Mouse (Mus musculus): ENCODE measurements at regions not wholly inside any gene's neighbourhood (a gene's known extent, or its start where the extent isn't known, plus 50 kb on each side); places are given as distances from the start of the nearest gene placed in this dataset.

DNA sequence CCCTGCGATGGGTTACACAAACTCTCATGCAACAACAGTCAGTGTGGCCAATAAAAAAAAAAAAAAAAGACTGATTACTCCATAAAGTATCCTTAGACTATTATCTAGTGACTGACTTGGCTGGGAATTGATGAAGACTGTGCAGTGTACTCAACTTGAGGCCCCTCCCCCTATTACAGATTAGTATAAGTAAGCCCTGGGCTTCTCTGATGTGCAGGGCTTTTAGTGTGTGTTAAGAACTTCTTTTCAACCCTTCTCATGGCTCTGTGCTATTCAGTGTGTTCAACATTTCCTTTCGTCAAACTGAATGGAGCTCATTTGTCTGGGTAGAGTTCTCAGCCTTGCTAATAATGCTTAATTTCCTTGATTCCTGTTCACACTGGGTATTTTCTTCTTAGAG is 101.0 kb upstream of the P2ry1 start:
- Histone ChIP-seq H3K27me3 (ENCODE audit: control insufficient read depth, insufficient read depth, low read length) (no peaks in the 10 kb centered on the region), H3K9me3 (ENCODE audit: control insufficient read depth, low read depth, low read length) (no peaks in the 10 kb centered on the region), H3K4me1 (ENCODE audit: control insufficient read depth, insufficient read depth, low read length) (no peaks in the 10 kb centered on the region), H3K9ac (replicated peaks; ENCODE audit: low read depth, low read length) (no peak overlapping the region), H3K4me3 (ENCODE audit: low read depth, low read length) (no peak overlapping the region), H3K4me2 (replicated peaks; ENCODE audit: low read depth, low read length) (no peak overlapping the region), H3K27ac (ENCODE audit: low read length) (no peak overlapping the region), H3K36me3 (ENCODE audit: control insufficient read depth, insufficient read depth, low read length) (no peaks in the 10 kb centered on the region)
- no peak for ATAC-seq (ENCODE audit: insufficient number of reproducible peaks, insufficient read depth, low FRiP score, low read depth)
- whole genome bisulfite sequencing: 74% methylated on average over 2 of the region's 2 CpGs

DNA sequence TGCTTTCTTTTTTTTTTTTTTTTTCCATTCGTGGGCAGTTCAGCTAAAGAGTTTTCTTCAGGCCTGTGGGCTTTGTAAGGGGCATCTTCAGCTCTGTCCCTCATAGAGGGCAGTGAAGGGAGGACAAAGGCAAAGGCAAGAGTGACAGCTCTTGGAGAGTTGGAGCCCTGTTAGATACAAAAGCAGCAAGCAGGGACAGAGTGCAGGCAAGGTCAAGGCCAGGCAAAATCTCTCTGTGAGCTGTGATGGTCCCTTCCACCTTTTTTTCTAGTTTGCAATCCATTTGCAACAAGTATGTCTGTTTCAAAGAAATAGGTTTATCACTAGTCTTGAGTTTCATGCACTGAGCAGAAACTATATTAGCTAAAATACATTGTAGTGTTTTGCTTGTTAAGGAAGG is 86.2 kb upstream of the P2ry1 start:
- no peaks in the 10 kb centered on the region for H3K9me3 ChIP-seq (ENCODE audit: control insufficient read depth, low read depth, low read length)
- no peaks in the 10 kb centered on the region for H3K4me1 ChIP-seq (ENCODE audit: control insufficient read depth, insufficient read depth, low read length)
- H3K27me3 ChIP-seq (ENCODE audit: control insufficient read depth, insufficient read depth, low read length): no peaks in the 10 kb centered on the region
- H3K36me3 ChIP-seq (ENCODE audit: control insufficient read depth, insufficient read depth, low read length): no peaks in the 10 kb centered on the region
- no peak overlapping the region for H3K9ac ChIP-seq (replicated peaks; ENCODE audit: low read depth, low read length)
- H3K4me2 ChIP-seq (replicated peaks; ENCODE audit: low read depth, low read length): no peak overlapping the region
- no peak overlapping the region for H3K4me3 ChIP-seq (ENCODE audit: low read depth, low read length)
- 46% methylated on average over 1 of the region's 1 CpGs for WGBS
- no peak for ATAC-seq (ENCODE audit: insufficient number of reproducible peaks, insufficient read depth, low FRiP score, low read depth)
- H3K27ac ChIP-seq (ENCODE audit: low read length): no peak overlapping the region

DNA sequence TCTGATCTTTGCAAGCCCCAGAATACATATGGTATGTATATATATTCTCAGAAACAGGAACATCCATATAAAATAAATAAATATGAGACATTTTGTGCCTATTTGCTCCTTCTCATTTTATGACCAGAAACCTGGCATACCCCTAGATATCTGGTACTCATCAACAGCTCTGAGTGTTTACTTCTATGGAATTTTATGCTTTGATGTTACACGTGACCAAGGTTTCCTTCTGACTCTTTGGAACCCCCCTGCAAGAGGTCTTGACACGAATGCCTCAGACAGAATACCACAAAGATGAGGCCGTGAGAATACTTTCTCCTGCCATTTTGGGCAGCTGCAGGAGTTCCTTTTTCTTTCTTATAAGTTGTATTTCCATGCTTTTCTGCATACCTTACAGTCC is 85.3 kb upstream of the P2ry1 start:
- Histone ChIP-seq H3K4me1 (ENCODE audit: control insufficient read depth, insufficient read depth, low read length) (no peaks in the 10 kb centered on the region), H3K27me3 (ENCODE audit: control insufficient read depth, insufficient read depth, low read length) (no peaks in the 10 kb centered on the region), H3K27ac (ENCODE audit: low read length) (no peak overlapping the region), H3K4me3 (ENCODE audit: low read depth, low read length) (no peak overlapping the region), H3K36me3 (ENCODE audit: control insufficient read depth, insufficient read depth, low read length) (no peaks in the 10 kb centered on the region), H3K9me3 (ENCODE audit: control insufficient read depth, low read depth, low read length) (no peaks in the 10 kb centered on the region), H3K4me2 (replicated peaks; ENCODE audit: low read depth, low read length) (no peak overlapping the region), H3K9ac (replicated peaks; ENCODE audit: low read depth, low read length) (no peak overlapping the region)
- no peak for ATAC-seq (ENCODE audit: insufficient number of reproducible peaks, insufficient read depth, low FRiP score, low read depth)
- WGBS: 64% methylated on average over 3 of the region's 3 CpGs

DNA sequence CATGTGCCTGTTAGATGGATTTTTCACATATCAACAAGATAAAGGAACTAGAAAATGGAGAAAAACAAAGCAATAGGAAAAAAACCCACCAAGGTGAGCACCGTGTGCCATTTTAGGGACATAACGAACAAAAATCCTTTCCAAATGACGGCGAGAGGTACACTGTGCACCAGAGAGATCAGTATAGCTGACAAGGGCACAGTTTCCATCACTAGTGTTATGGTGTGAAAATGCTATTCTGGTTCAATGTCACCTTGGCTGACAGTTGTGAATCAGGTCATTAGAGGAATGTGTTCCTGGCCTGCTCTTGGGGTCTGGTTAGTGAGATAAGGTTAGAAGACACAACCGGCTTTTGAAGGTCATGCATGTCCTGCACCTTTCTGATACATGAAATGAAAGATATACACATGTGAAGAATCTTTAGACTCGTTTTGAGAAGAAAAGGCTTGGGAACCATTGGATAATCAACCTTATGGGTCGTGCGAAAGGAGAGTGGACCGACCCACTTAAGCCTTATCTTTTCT is 76.5 kb upstream of the P2ry1 start:
- no peaks in the 10 kb centered on the region for H3K36me3 ChIP-seq (ENCODE audit: control insufficient read depth, insufficient read depth, low read length)
- H3K9ac ChIP-seq (replicated peaks; ENCODE audit: low read depth, low read length): no peak overlapping the region
- no peaks in the 10 kb centered on the region for H3K4me1 ChIP-seq (ENCODE audit: control insufficient read depth, insufficient read depth, low read length)
- H3K4me2 ChIP-seq (replicated peaks; ENCODE audit: low read depth, low read length): no peak overlapping the region
- H3K9me3 ChIP-seq (ENCODE audit: control insufficient read depth, low read depth, low read length): no peaks in the 10 kb centered on the region
- H3K4me3 ChIP-seq (ENCODE audit: low read depth, low read length): no peak overlapping the region
- H3K27ac ChIP-seq (ENCODE audit: low read length): no peak overlapping the region
- no peak for ATAC-seq (ENCODE audit: insufficient number of reproducible peaks, insufficient read depth, low FRiP score, low read depth)
- H3K27me3 ChIP-seq (ENCODE audit: control insufficient read depth, insufficient read depth, low read length): no peaks in the 10 kb centered on the region
- 91% methylated on average over 9 of the region's 9 CpGs for WGBS

DNA sequence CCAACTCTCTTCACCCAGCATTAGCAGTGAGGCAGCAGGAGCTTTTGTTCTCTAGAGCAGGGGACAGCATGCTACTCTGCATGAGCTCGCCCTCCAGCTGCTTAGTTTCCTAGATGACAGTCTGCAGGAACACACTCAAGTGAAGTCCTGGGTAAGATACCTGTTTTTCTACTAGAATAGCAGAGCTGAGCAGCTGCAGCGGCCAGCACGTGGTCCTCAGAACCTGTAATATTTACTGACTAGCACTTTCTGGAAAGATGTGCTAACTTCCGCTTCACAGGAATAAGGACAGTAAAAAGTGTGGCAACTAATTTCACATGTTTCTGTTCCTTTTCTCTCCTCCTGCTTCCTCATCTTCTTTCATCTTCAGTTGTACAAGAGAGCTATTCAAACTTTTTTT is 73.7 kb upstream of the P2ry1 start:
- Histone ChIP-seq H3K36me3 (ENCODE audit: control insufficient read depth, insufficient read depth, low read length) (no peaks in the 10 kb centered on the region), H3K27ac (ENCODE audit: low read length) (no peak overlapping the region), H3K4me3 (ENCODE audit: low read depth, low read length) (no peak overlapping the region), H3K4me1 (ENCODE audit: control insufficient read depth, insufficient read depth, low read length) (no peaks in the 10 kb centered on the region), H3K27me3 (ENCODE audit: control insufficient read depth, insufficient read depth, low read length) (no peaks in the 10 kb centered on the region), H3K9ac (replicated peaks; ENCODE audit: low read depth, low read length) (no peak overlapping the region), H3K9me3 (ENCODE audit: control insufficient read depth, low read depth, low read length) (no peaks in the 10 kb centered on the region), H3K4me2 (replicated peaks; ENCODE audit: low read depth, low read length) (no peak overlapping the region)
- ATAC-seq (ENCODE audit: insufficient number of reproducible peaks, insufficient read depth, low FRiP score, low read depth): no peak
- 40% methylated on average over 4 of the region's 4 CpGs for WGBS

- Histone ChIP-seq H3K4me2 (replicated peaks; ENCODE audit: low read depth, low read length) (no peak overlapping the region), H3K9me3 (ENCODE audit: control insufficient read depth, low read depth, low read length) (no peaks in the 10 kb centered on the region), H3K9ac (replicated peaks; ENCODE audit: low read depth, low read length) (no peak overlapping the region), H3K4me1 (ENCODE audit: control insufficient read depth, insufficient read depth, low read length) (no peaks in the 10 kb centered on the region), H3K27me3 (ENCODE audit: control insufficient read depth, insufficient read depth, low read length) (no peaks in the 10 kb centered on the region), H3K27ac (ENCODE audit: low read length) (no peak overlapping the region), H3K4me3 (ENCODE audit: low read depth, low read length) (no peak overlapping the region), H3K36me3 (ENCODE audit: control insufficient read depth, insufficient read depth, low read length) (no peaks in the 10 kb centered on the region)
- ATAC-seq (ENCODE audit: insufficient number of reproducible peaks, insufficient read depth, low FRiP score, low read depth): no peak
- WGBS: 68% methylated on average over 1 of the region's 1 CpGs
Observed at GRCm38 (mm10) chr3:60934492-60934891, 68.1 kb upstream of the P2ry1 start.

- Histone ChIP-seq H3K27ac (ENCODE audit: low read length) (no peak overlapping the region), H3K27me3 (ENCODE audit: control insufficient read depth, insufficient read depth, low read length) (no peaks in the 10 kb centered on the region), H3K4me3 (ENCODE audit: low read depth, low read length) (no peak overlapping the region), H3K9me3 (ENCODE audit: control insufficient read depth, low read depth, low read length) (no peaks in the 10 kb centered on the region), H3K4me1 (ENCODE audit: control insufficient read depth, insufficient read depth, low read length) (no peaks in the 10 kb centered on the region), H3K36me3 (ENCODE audit: control insufficient read depth, insufficient read depth, low read length) (no peaks in the 10 kb centered on the region), H3K4me2 (replicated peaks; ENCODE audit: low read depth, low read length) (no peak overlapping the region), H3K9ac (replicated peaks; ENCODE audit: low read depth, low read length) (no peak overlapping the region)
- 92% methylated on average over 2 of the region's 2 CpGs for WGBS
- no peak for ATAC-seq (ENCODE audit: insufficient number of reproducible peaks, insufficient read depth, low FRiP score, low read depth)
Observed at GRCm38 (mm10) chr3:60941451-60941850, 61.1 kb upstream of the P2ry1 start.

- WGBS: 32% methylated on average over 4 of the region's 4 CpGs
- Histone ChIP-seq H3K9me3 (ENCODE audit: control insufficient read depth, low read depth, low read length) (no peaks in the 10 kb centered on the region), H3K4me1 (ENCODE audit: control insufficient read depth, insufficient read depth, low read length) (no peaks in the 10 kb centered on the region), H3K9ac (replicated peaks; ENCODE audit: low read depth, low read length) (no peak overlapping the region), H3K4me3 (ENCODE audit: low read depth, low read length) (no peak overlapping the region), H3K27me3 (ENCODE audit: control insufficient read depth, insufficient read depth, low read length) (no peaks in the 10 kb centered on the region), H3K36me3 (ENCODE audit: control insufficient read depth, insufficient read depth, low read length) (no peaks in the 10 kb centered on the region), H3K27ac (ENCODE audit: low read length) (no peak overlapping the region), H3K4me2 (replicated peaks; ENCODE audit: low read depth, low read length) (no peak overlapping the region)
- no peak; the same call in 1 of the 2 replicates for ATAC-seq (ENCODE audit: insufficient number of reproducible peaks, insufficient read depth, low FRiP score, low read depth)
Observed at GRCm38 (mm10) chr3:60948897-60949296, 53.7 kb upstream of the P2ry1 start.
